Mouse (Mus musculus): ENCODE results near the gene 4921509C19Rik.
"Not testable (repeated sequence)": the region's sequence is repeated elsewhere in the genome, so short reads cannot be mapped to it uniquely, and the experiment has no call there.

Gene 4921509C19Rik

DNA sequence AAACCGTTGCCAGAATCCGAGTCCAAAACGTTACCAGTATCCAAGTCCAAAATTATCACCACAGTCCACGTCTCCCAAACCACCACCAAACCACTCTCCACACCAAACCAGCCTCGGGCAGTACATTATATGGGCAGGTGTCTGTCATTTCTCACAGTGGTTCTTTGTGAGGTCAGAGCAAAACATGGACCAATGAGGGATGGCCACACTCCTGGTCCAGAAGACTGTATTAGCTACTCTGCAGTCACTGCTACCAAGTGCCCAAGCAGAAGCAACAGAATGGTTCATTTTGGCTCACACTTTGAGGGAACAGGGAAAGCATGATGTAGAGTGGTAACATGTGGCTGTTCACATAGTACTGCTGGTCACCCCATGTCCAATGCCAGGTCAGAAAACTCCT is at the start of gene 4921509C19Rik:
4921509C19Rik (minus strand) TSS at position 101 of the 400 bp plus-strand sequence.
- not testable (repeated sequence) for DNase-seq (ENCODE audit: low read depth, low spot score)

GRCm38 (mm10) chr2:151525520-151525919 is 49.6 kb upstream of the 4921509C19Rik start:
- peak; percentile 79 for DNase-seq (ENCODE audit: low read depth, low spot score)

DNA sequence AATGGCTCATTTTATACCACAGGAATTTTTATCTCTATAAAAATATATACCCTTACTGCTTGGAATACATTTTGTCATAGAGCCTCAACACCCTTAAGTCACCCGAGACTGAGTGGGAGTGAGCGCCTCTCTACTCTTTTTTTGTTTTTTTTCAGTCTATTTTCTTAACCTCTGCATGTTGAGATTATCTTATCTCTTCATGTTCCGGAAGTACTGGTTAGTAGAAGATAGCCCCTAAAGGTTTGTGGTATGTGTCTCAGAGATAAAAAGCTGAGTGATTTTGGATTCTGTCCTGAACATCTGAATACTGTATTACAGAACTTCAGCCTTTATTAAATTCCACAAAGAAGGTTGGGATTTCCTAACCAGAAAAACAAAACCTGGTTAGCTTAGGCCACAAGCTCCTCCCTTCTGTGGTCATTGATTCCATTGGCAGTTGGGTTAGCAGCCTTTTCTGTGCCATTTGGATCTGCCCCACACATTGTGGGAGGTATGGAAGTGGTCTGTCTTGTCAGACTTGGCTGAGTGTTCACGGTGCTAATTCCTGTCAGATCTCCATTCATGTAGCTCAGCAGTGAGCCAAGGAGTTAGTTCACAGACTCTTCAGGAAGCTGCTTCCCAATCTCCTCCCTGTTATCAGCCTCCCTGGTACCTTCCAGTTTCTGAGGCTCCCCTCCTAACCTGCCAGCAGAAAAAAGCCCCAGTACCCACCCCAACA is 48.5 kb upstream of the 4921509C19Rik start:
- peak; percentile 55 for DNase-seq (ENCODE audit: low read depth, low spot score)

- DNase-seq (ENCODE audit: low read depth, low spot score) = no peak
Measured at GRCm38 (mm10) chr2:151519000-151519399, 43.0 kb upstream of the 4921509C19Rik start.

DNA sequence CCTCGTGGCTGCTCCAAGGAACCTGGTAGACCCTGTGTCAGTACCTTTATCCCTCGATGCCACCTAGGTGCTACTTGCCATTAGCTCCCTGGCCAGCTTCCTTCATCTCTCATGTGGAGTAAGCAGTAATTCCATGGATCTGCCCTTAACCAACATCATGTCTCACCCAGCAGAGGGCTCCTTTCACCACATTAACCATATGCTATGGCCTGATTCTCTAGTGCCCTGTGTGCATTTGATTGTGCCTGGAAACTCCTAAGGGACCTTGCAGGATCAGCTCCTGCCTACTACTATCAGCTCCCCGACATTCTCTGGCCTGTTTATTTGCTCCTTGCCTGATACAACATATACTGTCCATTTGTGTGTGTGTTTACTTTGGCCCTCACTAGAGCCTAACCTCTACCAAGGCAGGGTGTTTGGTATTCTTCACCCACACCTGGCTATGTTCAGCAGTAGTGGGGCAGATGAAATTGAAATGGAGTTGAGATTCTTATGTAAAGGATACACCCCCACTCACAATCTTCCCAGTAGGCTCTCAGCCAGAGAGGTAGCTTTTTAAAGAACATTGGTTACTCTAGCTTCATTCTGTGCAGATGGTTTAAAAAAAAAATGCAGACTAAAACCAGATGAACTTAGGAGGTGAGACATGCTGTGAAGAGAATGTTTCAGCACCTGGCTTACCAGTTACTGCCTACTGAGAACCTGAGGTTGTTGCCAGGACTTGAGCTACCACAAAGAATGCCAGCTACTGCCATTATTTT is 37.8 kb upstream of the 4921509C19Rik start:
- DNase-seq (ENCODE audit: low read depth, low spot score) = no peak

DNA sequence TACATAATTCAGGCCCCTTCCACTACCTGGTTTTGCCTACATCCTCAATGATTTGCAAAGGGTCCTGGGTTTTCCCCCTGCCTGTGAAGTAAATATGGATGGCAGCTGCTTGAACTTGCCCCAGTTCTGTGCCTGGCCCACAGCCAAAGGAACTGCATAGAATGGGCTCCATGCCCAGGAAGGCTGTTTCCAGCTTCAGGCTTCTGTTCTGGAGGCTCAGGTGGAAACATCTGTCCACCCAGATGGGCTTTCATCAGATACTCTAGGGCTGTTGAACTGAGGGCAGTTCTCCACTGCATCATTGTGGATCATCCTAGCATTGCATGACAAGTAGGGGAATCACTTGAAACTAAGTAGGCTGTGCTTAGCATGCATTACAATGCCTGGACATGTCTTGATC is 36.2 kb upstream of the 4921509C19Rik start:
- peak; percentile 68 for DNase-seq (ENCODE audit: low read depth, low spot score)

DNA sequence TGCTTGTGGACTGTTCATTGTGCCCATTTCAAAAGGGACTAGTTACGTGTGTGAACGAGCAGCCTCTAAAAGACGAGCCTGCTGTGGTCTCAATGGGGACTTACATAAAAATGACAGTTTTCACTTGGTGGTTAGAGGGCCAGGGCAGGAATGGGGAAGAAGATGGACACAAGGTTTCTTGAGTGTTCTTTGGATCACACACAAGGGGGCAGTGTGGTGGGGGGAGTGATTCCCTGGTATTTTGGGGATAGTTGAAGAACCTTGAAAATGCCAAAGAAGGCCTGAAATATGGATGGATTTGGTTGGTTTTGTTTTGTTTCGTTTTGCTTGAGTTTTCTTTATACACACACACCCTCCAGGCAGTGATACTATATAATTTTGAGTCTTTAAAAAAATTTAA is 28.3 kb upstream of the 4921509C19Rik start:
- no peak for DNase-seq (ENCODE audit: low read depth, low spot score)

DNA sequence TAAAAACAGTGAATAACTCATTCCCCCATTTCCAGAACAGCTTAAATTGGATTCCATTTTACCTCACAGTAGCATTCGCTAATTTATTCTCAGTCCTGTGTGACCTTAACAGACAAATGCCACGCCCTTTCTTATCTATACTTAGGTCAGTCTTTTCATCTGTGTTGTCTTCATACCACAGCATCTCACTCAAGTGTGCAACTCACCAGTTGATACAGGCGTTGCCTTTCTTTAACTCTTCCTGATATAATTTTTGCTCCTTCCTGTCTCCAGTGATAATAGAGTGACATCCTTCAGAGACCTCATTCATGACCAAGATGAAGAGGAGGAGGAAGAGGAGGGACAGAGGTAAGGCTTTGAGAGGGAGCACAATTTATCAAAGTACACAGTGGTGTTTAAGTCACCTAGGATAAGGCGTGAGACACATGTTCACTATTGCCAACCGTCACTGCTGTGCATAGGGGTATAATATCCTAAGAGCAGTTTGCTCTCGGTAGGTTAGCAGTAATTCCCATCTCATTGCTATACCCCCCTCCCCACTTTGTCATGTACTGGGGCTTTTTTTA is 24.6 kb upstream of the 4921509C19Rik start:
- no peak for DNase-seq (ENCODE audit: low read depth, low spot score)

DNA sequence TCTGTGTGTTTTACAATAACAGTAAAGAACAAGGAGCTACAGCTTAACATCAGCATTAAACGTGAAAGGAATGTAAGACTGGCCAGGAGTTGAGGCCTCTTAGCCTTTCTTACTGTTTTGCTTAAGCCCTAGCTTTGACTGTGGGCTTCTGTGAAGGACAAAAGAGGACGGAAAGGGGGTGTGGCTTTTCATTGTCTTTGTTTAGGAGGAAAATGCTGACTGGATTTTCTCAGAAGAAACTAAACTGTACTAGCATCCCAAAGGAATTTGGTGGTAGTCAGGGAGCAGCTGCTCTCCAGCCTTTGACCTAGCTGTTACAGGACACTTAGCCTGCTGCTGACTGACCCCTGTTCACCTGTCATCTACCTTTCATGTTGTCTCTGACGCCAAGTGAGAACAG is 22.4 kb upstream of the 4921509C19Rik start:
- DNase-seq (ENCODE audit: low read depth, low spot score) = no peak

GRCm38 (mm10) chr2:151494035-151494803 is 18.3 kb upstream of the 4921509C19Rik start, which contains the start of gene Nsfl1c:
Gene Nsfl1c, plus strand, starts transcription at chr2:151494182.
- DNase-seq (ENCODE audit: low read depth, low spot score) = peak; percentile 94

- DNase-seq (ENCODE audit: low read depth, low spot score) = no peak
Measured at GRCm38 (mm10) chr2:151486496-151486895, 10.5 kb upstream of the 4921509C19Rik start.

DNA sequence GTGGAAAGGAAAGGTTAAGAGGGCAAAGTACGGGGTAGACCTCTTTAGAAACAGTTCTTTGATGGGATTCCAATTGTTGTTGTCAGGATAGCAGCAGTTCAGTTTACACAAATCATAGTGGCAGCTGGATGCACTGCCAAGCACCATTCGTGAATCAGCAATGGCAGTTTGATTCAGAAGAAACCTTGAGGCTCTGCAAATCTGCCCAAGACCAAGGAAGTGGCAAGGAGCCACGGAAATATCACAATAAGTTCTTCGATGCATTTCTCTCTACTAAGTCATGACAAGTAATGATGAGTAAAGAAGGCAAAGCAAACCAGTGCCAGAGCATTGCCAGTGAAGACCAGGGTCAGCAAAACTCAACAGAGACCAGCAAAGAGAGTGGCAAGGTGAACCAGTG is 41.0 kb downstream of the 4921509C19Rik start:
- not testable (repeated sequence) for DNase-seq (ENCODE audit: low read depth, low spot score)

GRCm38 (mm10) chr2:151434203-151434602 is 41.8 kb downstream of the 4921509C19Rik start:
- peak; percentile 47 for DNase-seq (ENCODE audit: low read depth, low spot score)

All from 3T3-L1 (cell line).